Mouse (Mus musculus) gastrocnemius, postnatal 10 days (tissue): Measurements from ENCODE around the gene Amn. TPM values are rescaled to one million over a fixed set of nuclear protein-coding genes. Genes with fewer than 3 reads are reported as not detected.

Source experiments
- DNase-seq: peaks from one replicate; pipeline ENCODE4 v3.0.0; 2021; ENCODE audit warnings: mixed read lengths
- long read RNA-seq, 2 experiments: library from polyadenylated mRNA; stranded (forward); transcript quantifications; one replicate each; pipeline ENCODE4 v2.0.0; 2021
- total RNA-seq, 2 experiments: library from RNA; stranded (reverse); gene quantifications; 2 replicates each; pipeline ENCODE4 v1.2.3; 2021

The Amn gene
- under 1 TPM in 1 of 2 experiments, not detected in 1; 0.34 TPM for total RNA-seq
- long read RNA-seq, experiment 1: 0 reads
- long read RNA-seq, experiment 2: 0 reads

- DNase-seq: no peak
Measured at GRCm38 (mm10) chr12:111270629-111271277, at the start of gene Amn. TSS of gene Amn (plus strand) at chr12:111271095.

GRCm38 (mm10) chr12:111225197-111225780 lies 45.6 kb upstream of the Amn start:
- no peak for DNase-seq

- no peak for DNase-seq
Measured at GRCm38 (mm10) chr12:111227410-111227809, 43.5 kb upstream of the Amn start.

GRCm38 (mm10) chr12:111228488-111228887 lies 42.4 kb upstream of the Amn start:
- no peak for DNase-seq

GRCm38 (mm10) chr12:111230793-111231192 lies 40.1 kb upstream of the Amn start:
- DNase-seq: no peak

- DNase-seq: no peak
Measured at GRCm38 (mm10) chr12:111233798-111234197, 37.1 kb upstream of the Amn start.

- no peak for DNase-seq
Measured at GRCm38 (mm10) chr12:111234383-111234782, 36.5 kb upstream of the Amn start.

- DNase-seq: no peak
Measured at GRCm38 (mm10) chr12:111235631-111236030, 35.3 kb upstream of the Amn start.

GRCm38 (mm10) chr12:111237611-111238188 lies 33.2 kb upstream of the Amn start:
- no peak for DNase-seq

GRCm38 (mm10) chr12:111238345-111238744 lies 32.5 kb upstream of the Amn start:
- no peak for DNase-seq

- no peak for DNase-seq
Measured at GRCm38 (mm10) chr12:111238778-111239177, 32.1 kb upstream of the Amn start.

GRCm38 (mm10) chr12:111239930-111240329 lies 31.0 kb upstream of the Amn start:
- DNase-seq: no peak

GRCm38 (mm10) chr12:111241916-111242315 lies 29.0 kb upstream of the Amn start:
- DNase-seq: no peak

- no peak for DNase-seq
Measured at GRCm38 (mm10) chr12:111242346-111242745, 28.5 kb upstream of the Amn start.

GRCm38 (mm10) chr12:111243733-111244132 lies 27.2 kb upstream of the Amn start:
- no peak for DNase-seq

- no peak for DNase-seq
Measured at GRCm38 (mm10) chr12:111245070-111245469, 25.8 kb upstream of the Amn start.

GRCm38 (mm10) chr12:111246808-111247464 lies 24.0 kb upstream of the Amn start:
- DNase-seq: no peak

GRCm38 (mm10) chr12:111249095-111249494 lies 21.8 kb upstream of the Amn start:
- DNase-seq: no peak

- DNase-seq: no peak
Measured at GRCm38 (mm10) chr12:111250116-111250515, 20.8 kb upstream of the Amn start.

GRCm38 (mm10) chr12:111251227-111251626 lies 19.7 kb upstream of the Amn start:
- no peak for DNase-seq

- no peak for DNase-seq
Measured at GRCm38 (mm10) chr12:111263650-111264049, 7.2 kb upstream of the Amn start.

- no peak for DNase-seq
Measured at GRCm38 (mm10) chr12:111265212-111265611, 5.7 kb upstream of the Amn start.

GRCm38 (mm10) chr12:111266592-111266991 lies 4.3 kb upstream of the Amn start:
- DNase-seq: no peak
